Comparison of ENCODE assay signal across 7 mouse cellular contexts in the genomic region with DNA sequence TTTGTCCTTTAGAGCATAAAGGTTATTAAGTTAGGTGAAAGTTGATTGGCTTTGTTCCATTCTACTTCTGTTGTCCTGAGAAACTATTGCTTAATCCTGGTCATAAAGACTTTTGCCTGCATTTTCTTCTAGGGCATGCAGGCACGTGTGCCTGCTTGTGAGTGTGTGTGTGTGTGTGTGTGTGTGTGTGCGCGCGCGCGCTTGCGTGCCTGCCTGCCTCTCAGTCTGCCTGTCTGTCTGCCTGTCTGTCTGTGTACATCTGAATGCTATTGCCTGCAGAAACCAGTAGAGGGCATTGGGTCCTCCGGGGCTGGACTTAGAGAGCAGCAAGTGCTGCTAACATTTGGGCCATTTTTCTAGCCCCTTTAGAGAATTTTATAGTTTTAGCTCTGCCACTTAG. TPM values are rescaled to one million over a fixed set of nuclear protein-coding genes. Genes with fewer than 3 reads are reported as not detected.
DNase-seq lines count a peak whose midpoint lies in the region; ATAC-seq and TF ChIP-seq lines count a peak whose summit lies in the region.

No protein-coding gene starts in this region.

- TF ChIP-seq CTCF in E14TG2a.4 (conservative IDR thresholded peaks at IDR 0.05; ENCODE audit: low read length) = peak; percentile 57

- H3K27me3 ChIP-seq in kidney, embryonic 15.5 days = no peaks in the 10 kb centered on the region
- 0 out of 2 replicates have a peak, but pooled peaks cover 3% of the 10 kb centered on the region for H3K27me3 ChIP-seq in E14TG2a.4 (ENCODE audit: insufficient read depth, low read length)
- H3K27me3 ChIP-seq in hindbrain, embryonic 16.5 days (replicated peaks; ENCODE audit: control insufficient read depth, insufficient read depth, low read length) = no peaks in the 10 kb centered on the region

- DNase-seq in kidney, adult 18-20 months = no peak
- peak; percentile 45 for DNase-seq in A20 (ENCODE audit: low read depth, low spot score)
- DNase-seq in kidney, postnatal 14 days = peak; percentile 33
- no peak for DNase-seq in right cerebral cortex, adult 2 months (ENCODE audit: low spot score in 2 of 2)

- ATAC-seq in kidney, embryonic 15.5 days (replicated peaks; ENCODE audit: low FRiP score) = no peak
- no peak for ATAC-seq in hindbrain, embryonic 16.5 days

- peaks cover 26% of the 10 kb centered on the region for H3K4me1 ChIP-seq in kidney, embryonic 15.5 days
- peaks cover 6% of the 10 kb centered on the region; the same call in 1 of the 2 replicates for H3K4me1 ChIP-seq in E14TG2a.4 (replicated peaks; ENCODE audit: low read depth, low read length)
- H3K4me1 ChIP-seq in hindbrain, embryonic 16.5 days (ENCODE audit: control insufficient read depth, insufficient read depth, low read depth, low read length) = no peaks in the 10 kb centered on the region

- no peak overlapping the region for H3K4me2 ChIP-seq in kidney, embryonic 15.5 days
- H3K4me2 ChIP-seq in hindbrain, embryonic 16.5 days (ENCODE audit: low read length) = no peak overlapping the region

- H3K27ac ChIP-seq in kidney, embryonic 15.5 days = peak overlapping the region; percentile 85
- H3K27ac ChIP-seq in hindbrain, embryonic 16.5 days (ENCODE audit: low read depth, low read length) = no peak overlapping the region

- H3K36me3 ChIP-seq in kidney, embryonic 15.5 days = no peaks in the 10 kb centered on the region
- H3K36me3 ChIP-seq in E14TG2a.4 (ENCODE audit: insufficient read depth, low read length) = no peaks in the 10 kb centered on the region
- H3K36me3 ChIP-seq in hindbrain, embryonic 16.5 days (ENCODE audit: control insufficient read depth, insufficient read depth, low read length) = no peaks in the 10 kb centered on the region

- no peaks in the 10 kb centered on the region for H3K9me3 ChIP-seq in kidney, embryonic 15.5 days (replicated peaks)
- no peaks in the 10 kb centered on the region for H3K9me3 ChIP-seq in E14TG2a.4 (ENCODE audit: low read length)
- H3K9me3 ChIP-seq in hindbrain, embryonic 16.5 days (ENCODE audit: control insufficient read depth, low read length) = no peaks in the 10 kb centered on the region

- WGBS in kidney, embryonic 15.5 days = 85% methylated on average over 8 of the region's 8 CpGs
- WGBS in hindbrain, embryonic 16.5 days = 90% methylated on average over 8 of the region's 8 CpGs

- no peak overlapping the region for H3K9ac ChIP-seq in kidney, embryonic 15.5 days
- H3K9ac ChIP-seq in hindbrain, embryonic 16.5 days (ENCODE audit: low read depth, low read length) = no peak overlapping the region

- no peak overlapping the region for H3K4me3 ChIP-seq in kidney, embryonic 15.5 days (replicated peaks)
- H3K4me3 ChIP-seq in E14TG2a.4 (replicated peaks; ENCODE audit: low read length) = no peak overlapping the region
- H3K4me3 ChIP-seq in hindbrain, embryonic 16.5 days (ENCODE audit: low read length) = no peak overlapping the region

RNA-seq across cellular contexts. Expression of a gene that starts 59.2 kb away (rescaled TPM):
- 10.8 and 12.9 TPM in 2 replicates for polyA plus RNA-seq in kidney, embryonic 15.5 days (2015; fragmentation: Nextera tagmentation; extraction: Ambion mirVana)
- 31.0 and 34.8 TPM in 2 replicates for polyA plus RNA-seq in hindbrain, embryonic 16.5 days (2015; fragmentation: Nextera tagmentation; extraction: Ambion mirVana)

Comparison
In these comparisons a context has a peak if more than half of its experiments do, and no peak if none do; other contexts are left out.
1. DNase-seq: peak in A20 (single experiment) and kidney, postnatal 14 days (single experiment); none in kidney, adult 18-20 months (single experiment) and right cerebral cortex, adult 2 months (0 of 2).